Mouse (Mus musculus): ENCODE results near the gene Hmgcs2. TPM values are rescaled to one million over a fixed set of nuclear protein-coding genes. Genes with fewer than 3 reads are reported as not detected.

Gene Hmgcs2
- polyA plus RNA-seq, 1 experiment from 2014 or later = 754 TPM

DNA sequence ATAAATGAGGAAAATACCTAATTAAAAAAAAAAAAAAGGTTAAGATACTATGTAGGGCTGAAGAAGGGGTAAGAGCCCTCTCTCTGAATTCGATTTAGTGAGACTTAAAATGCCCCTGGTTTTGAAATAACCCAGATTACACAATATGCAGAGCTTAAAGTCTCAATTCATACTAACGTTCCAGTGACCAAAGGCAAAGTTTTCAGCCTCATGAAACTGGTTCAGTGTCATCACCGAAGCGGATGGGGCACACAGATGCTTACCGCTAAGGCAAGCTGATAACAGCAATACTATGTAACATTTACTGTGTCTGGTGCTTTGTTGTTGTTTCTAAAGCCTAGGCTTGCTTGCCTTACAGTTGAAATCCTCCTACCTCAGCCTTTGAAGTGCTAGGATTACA, 42.0 kb downstream of the Hmgcs2 start:
- peaks cover 29% of the 10 kb centered on the region; the same call in 1 of the 2 replicates for H3K36me3 ChIP-seq (ENCODE audit: control insufficient read depth, insufficient read depth)
- no peak for ATAC-seq
- no peak for TF ChIP-seq CTCF (IDR thresholded peaks at IDR 0.05; ENCODE audit: low read depth)
- no peak overlapping the region for H3K27ac ChIP-seq (ENCODE audit: low read depth, low read length)
- H3K4me2 ChIP-seq (replicated peaks; ENCODE audit: low read depth) = no peak overlapping the region
- no peaks in the 10 kb centered on the region for H3K27me3 ChIP-seq (replicated peaks; ENCODE audit: control insufficient read depth, insufficient read depth, low read length)
- no peaks in the 10 kb centered on the region for H3K4me1 ChIP-seq (replicated peaks; ENCODE audit: control insufficient read depth, insufficient read depth, low read length)
- no peaks in the 10 kb centered on the region for H3K9me3 ChIP-seq (ENCODE audit: control insufficient read depth)
- H3K4me3 ChIP-seq (ENCODE audit: low read depth, low read length) = no peak overlapping the region
- H3K9ac ChIP-seq (ENCODE audit: low read depth, low read length) = no peak overlapping the region
- WGBS = 80% methylated on average over 5 of the region's 5 CpGs

DNA sequence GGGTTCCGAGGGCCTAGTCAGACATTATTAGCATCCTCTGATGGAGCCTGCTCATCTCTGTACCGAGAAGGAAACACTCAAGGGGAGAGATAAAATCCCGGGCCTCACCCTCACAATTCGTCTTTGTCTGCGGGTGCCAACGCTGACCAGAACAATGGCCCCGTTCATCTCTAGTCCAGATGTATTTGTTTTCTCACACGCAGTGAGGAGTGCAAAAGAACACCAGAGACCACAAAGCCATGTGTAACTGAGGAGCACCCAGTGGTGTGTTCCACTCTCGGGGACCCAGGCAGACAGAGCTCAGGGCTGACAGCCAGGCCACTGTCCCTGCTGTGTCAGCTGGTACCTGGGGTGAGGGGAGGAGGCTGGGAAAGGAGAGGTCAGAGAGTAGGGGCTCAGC, 44.0 kb downstream of the Hmgcs2 start:
- Histone ChIP-seq H3K9ac (ENCODE audit: low read depth, low read length) (no peak overlapping the region), H3K4me3 (ENCODE audit: low read depth, low read length) (no peak overlapping the region), H3K4me2 (replicated peaks; ENCODE audit: low read depth) (no peak overlapping the region), H3K4me1 (replicated peaks; ENCODE audit: control insufficient read depth, insufficient read depth, low read length) (no peaks in the 10 kb centered on the region), H3K27me3 (replicated peaks; ENCODE audit: control insufficient read depth, insufficient read depth, low read length) (no peaks in the 10 kb centered on the region), H3K27ac (ENCODE audit: low read depth, low read length) (no peak overlapping the region), H3K9me3 (ENCODE audit: control insufficient read depth) (no peaks in the 10 kb centered on the region), H3K36me3 (ENCODE audit: control insufficient read depth, insufficient read depth) (peaks cover 25% of the 10 kb centered on the region; the same call in 1 of the 2 replicates)
- TF ChIP-seq CTCF (IDR thresholded peaks at IDR 0.05; ENCODE audit: low read depth) = no peak
- WGBS = 70% methylated on average over 9 of the region's 9 CpGs
- no peak for ATAC-seq

DNA sequence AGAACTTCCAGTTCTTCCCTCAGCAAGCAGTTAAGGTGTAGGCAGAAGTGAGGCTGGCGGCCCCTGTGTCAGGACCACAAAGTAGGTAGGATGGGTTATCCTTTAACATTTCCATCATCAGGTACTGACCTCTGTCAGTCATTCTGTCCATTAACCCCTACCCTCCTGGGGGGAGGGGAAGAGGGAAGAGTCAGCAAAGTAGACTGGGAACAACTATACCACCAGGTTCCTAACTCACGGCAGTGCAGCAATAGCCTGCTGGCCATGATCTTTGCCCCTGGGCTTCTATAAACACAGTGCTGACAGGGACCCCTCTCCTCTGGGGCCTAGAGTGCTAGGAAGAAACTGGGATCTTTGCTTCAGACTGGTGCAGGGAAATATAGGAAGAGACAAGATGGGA, 53.8 kb downstream of the Hmgcs2 start:
- Histone ChIP-seq H3K4me3 (ENCODE audit: low read depth, low read length) (no peak overlapping the region), H3K9ac (ENCODE audit: low read depth, low read length) (no peak overlapping the region), H3K36me3 (ENCODE audit: control insufficient read depth, insufficient read depth) (no peaks in the 10 kb centered on the region; the same call in 1 of the 2 replicates), H3K4me2 (replicated peaks; ENCODE audit: low read depth) (no peak overlapping the region), H3K4me1 (replicated peaks; ENCODE audit: control insufficient read depth, insufficient read depth, low read length) (0 out of 2 replicates have a peak, but pooled peaks cover 6% of the 10 kb centered on the region), H3K9me3 (ENCODE audit: control insufficient read depth) (no peaks in the 10 kb centered on the region), H3K27me3 (replicated peaks; ENCODE audit: control insufficient read depth, insufficient read depth, low read length) (no peaks in the 10 kb centered on the region), H3K27ac (ENCODE audit: low read depth, low read length) (no peak overlapping the region)
- 59% methylated on average over 2 of the region's 2 CpGs for WGBS
- no peak for ATAC-seq
- no peak for TF ChIP-seq CTCF (IDR thresholded peaks at IDR 0.05; ENCODE audit: low read depth)

DNA sequence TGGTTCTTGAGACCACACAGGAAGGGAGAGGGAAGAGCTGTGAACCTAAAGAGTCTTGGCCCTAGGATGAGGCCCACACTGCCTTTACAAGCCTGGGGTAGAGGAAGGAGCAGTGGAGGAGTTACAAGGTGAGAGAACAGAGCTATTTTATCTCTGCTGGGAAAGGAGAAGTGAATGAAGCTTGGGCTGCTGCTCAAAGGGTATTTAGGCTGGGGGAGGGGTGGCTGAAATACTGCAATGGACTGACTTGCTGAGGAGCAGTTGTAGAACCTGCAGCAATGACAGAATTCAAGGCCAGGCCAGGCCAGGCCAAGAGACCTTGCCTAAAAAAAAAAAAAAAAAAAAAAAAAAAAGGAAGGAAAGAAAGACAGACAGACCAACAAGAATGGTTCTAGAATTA, 55.1 kb downstream of the Hmgcs2 start:
- Histone ChIP-seq H3K9ac (ENCODE audit: low read depth, low read length) (no peak overlapping the region), H3K27me3 (replicated peaks; ENCODE audit: control insufficient read depth, insufficient read depth, low read length) (no peaks in the 10 kb centered on the region), H3K9me3 (ENCODE audit: control insufficient read depth) (no peaks in the 10 kb centered on the region), H3K4me2 (replicated peaks; ENCODE audit: low read depth) (no peak overlapping the region), H3K4me3 (ENCODE audit: low read depth, low read length) (no peak overlapping the region), H3K36me3 (ENCODE audit: control insufficient read depth, insufficient read depth) (no peaks in the 10 kb centered on the region; the same call in 1 of the 2 replicates), H3K27ac (ENCODE audit: low read depth, low read length) (no peak overlapping the region), H3K4me1 (replicated peaks; ENCODE audit: control insufficient read depth, insufficient read depth, low read length) (0 out of 2 replicates have a peak, but pooled peaks cover 6% of the 10 kb centered on the region)
- ATAC-seq = no peak
- no peak for TF ChIP-seq CTCF (IDR thresholded peaks at IDR 0.05; ENCODE audit: low read depth)

DNA sequence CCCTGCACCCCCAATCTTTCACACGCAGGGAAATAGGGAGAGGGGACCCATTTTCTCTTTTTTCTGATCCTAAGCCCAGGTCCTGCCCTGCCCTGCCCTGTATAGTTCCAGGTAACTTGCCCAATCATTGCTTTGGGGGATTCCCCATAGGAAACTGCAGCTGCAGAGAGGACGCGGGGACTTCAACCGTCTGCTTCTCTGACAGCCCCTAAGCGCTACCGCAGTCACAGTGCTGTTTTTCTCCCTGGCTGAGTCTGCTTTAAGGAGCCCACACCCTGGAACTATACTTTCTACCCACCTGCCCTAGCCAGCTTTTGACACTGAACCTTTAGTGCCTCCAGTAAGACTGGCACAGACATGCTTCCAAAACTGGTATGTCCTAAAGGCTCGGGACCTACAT, 55.7 kb downstream of the Hmgcs2 start:
- no peak for TF ChIP-seq CTCF (IDR thresholded peaks at IDR 0.05; ENCODE audit: low read depth)

DNA sequence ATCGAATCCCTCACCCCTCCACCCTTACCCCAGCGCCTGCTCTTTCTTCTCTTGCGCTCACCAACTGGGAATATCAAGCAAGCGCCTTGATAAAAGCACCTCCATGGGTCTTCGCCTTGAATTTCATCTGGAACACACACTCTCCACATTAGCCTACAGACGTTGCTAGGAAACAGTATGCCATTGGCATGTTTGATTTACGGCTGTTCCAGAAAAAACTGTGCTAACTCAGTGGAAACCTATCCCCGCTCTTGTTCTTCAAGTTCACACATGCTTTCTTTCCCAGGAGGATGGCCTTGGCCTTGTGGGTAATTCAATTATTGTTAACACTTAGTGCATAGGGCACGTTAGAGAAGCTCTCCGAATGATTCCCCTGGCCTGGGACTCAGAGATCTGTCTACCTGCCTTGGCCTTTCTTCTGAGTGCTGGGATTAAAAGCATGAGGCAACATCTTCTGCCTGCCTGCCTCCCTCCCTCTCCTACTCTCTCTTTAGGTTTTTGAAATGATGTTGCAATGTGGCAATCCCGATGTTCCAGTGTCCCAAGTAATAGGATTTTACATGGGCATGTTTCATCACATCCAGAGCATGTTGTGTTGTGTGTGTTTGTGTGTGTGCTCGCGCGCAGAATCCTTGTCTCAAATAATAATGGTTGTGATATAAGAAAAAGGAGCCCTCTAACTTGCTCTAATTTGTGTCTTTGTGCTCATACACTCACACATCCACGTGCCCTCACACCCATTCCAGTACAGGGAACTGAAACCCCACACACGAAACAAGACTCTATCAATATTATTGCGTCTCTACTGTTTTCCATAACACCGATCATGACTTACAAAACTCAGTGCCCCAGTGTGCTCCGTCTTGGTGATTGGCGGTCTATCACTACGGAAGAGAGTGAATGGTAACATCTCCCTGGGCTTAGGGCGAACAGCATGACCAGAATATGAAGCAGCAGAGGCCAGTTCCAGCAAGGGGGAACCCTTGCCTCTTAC, 56.7 kb downstream of the Hmgcs2 start:
- H3K27ac ChIP-seq (ENCODE audit: low read depth, low read length) = no peak overlapping the region
- ATAC-seq = no peak
- no peaks in the 10 kb centered on the region for H3K9me3 ChIP-seq (ENCODE audit: control insufficient read depth)
- no peak overlapping the region for H3K4me3 ChIP-seq (ENCODE audit: low read depth, low read length)
- H3K27me3 ChIP-seq (replicated peaks; ENCODE audit: control insufficient read depth, insufficient read depth, low read length) = no peaks in the 10 kb centered on the region
- H3K9ac ChIP-seq (ENCODE audit: low read depth, low read length) = no peak overlapping the region
- H3K4me1 ChIP-seq (replicated peaks; ENCODE audit: control insufficient read depth, insufficient read depth, low read length) = 0 out of 2 replicates have a peak, but pooled peaks cover 6% of the 10 kb centered on the region
- 74% methylated on average over 22 of the region's 22 CpGs for WGBS
- H3K4me2 ChIP-seq (replicated peaks; ENCODE audit: low read depth) = no peak overlapping the region
- TF ChIP-seq CTCF (IDR thresholded peaks at IDR 0.05; ENCODE audit: low read depth) = no peak
- no peaks in the 10 kb centered on the region; the same call in 1 of the 2 replicates for H3K36me3 ChIP-seq (ENCODE audit: control insufficient read depth, insufficient read depth)

More for the DNA sequence above, 55.7 kb downstream of the Hmgcs2 start:
- no peak overlapping the region for H3K27ac ChIP-seq (ENCODE audit: low read depth, low read length)
- no peak for ATAC-seq
- no peaks in the 10 kb centered on the region; the same call in 1 of the 2 replicates for H3K36me3 ChIP-seq (ENCODE audit: control insufficient read depth, insufficient read depth)
- no peak overlapping the region for H3K9ac ChIP-seq (ENCODE audit: low read depth, low read length)
- 0 out of 2 replicates have a peak overlapping the region, but pooled peaks have one; percentile 6 for H3K4me2 ChIP-seq (replicated peaks; ENCODE audit: low read depth)
- no peak overlapping the region for H3K4me3 ChIP-seq (ENCODE audit: low read depth, low read length)
- 0 out of 2 replicates have a peak, but pooled peaks cover 6% of the 10 kb centered on the region for H3K4me1 ChIP-seq (replicated peaks; ENCODE audit: control insufficient read depth, insufficient read depth, low read length)
- no peaks in the 10 kb centered on the region for H3K27me3 ChIP-seq (replicated peaks; ENCODE audit: control insufficient read depth, insufficient read depth, low read length)
- WGBS = 57% methylated on average over 7 of the region's 7 CpGs
- H3K9me3 ChIP-seq (ENCODE audit: control insufficient read depth) = no peaks in the 10 kb centered on the region

All from intestine, postnatal 0 days (tissue).